Mouse (Mus musculus) ES-Bruce4 (cell line): ENCODE measurements at regions not wholly inside any gene's neighbourhood (a gene's known extent, or its start where the extent isn't known, plus 50 kb on each side); places are given as distances from the start of the nearest gene placed in this dataset.

Experiments used
- H3K27ac ChIP-seq: 2 replicates; pipeline ENCODE4 v1.5.1; 2012; ENCODE audit warnings: low read length, inconsistent platforms; ENCODE audit not compliant: insufficient read depth
- H3K27me3 ChIP-seq: 2 replicates; pipeline ENCODE4 v1.6.1; 2012; ENCODE audit warnings: mild to moderate bottlenecking, low read length, inconsistent platforms; ENCODE audit not compliant: control insufficient read depth, poor library complexity, insufficient read depth, severe bottlenecking
- H3K36me3 ChIP-seq: 2 replicates; pipeline ENCODE4 v1.6.1; 2012; ENCODE audit warnings: inconsistent platforms, mild to moderate bottlenecking, low read length, moderate library complexity; ENCODE audit not compliant: control insufficient read depth, poor library complexity, insufficient read depth, severe bottlenecking
- H3K4me1 ChIP-seq: one replicate; pipeline ENCODE4 v1.8.1; 2011; ENCODE audit warnings: low read length; ENCODE audit not compliant: control insufficient read depth, insufficient read depth
- H3K4me3 ChIP-seq: 2 replicates; pipeline ENCODE4 v1.5.1; 2011; ENCODE audit warnings: low read depth, mild to moderate bottlenecking, low read length
- H3K9ac ChIP-seq: 2 replicates; pipeline ENCODE4 v1.6.1; 2012; ENCODE audit warnings: low read depth, mild to moderate bottlenecking, inconsistent platforms; ENCODE audit not compliant: poor library complexity, severe bottlenecking
- H3K9me3 ChIP-seq: replicated peaks from 2 replicates; pipeline ENCODE4 v1.6.1; 2012; ENCODE audit warnings: mild to moderate bottlenecking, low read length, inconsistent platforms; ENCODE audit not compliant: control insufficient read depth, poor library complexity, insufficient read depth, severe bottlenecking
- CTCF ChIP-seq: IDR thresholded peaks from one replicate; pipeline ENCODE4 v1.8.1; 2011; ENCODE audit warnings: low read depth, low read length
- EP300 ChIP-seq: IDR thresholded peaks from 2 replicates; pipeline ENCODE4 v1.6.1; 2011; ENCODE audit warnings: low read depth, low read length; ENCODE audit not compliant: insufficient read depth
- POLR2A ChIP-seq: IDR thresholded peaks from one replicate; pipeline ENCODE4 v1.8.1; 2011; ENCODE audit warnings: low read length; ENCODE audit not compliant: insufficient read depth

- H3K9me3 ChIP-seq: no peaks in the 10 kb centered on the region
- no peak overlapping the region for H3K4me3 ChIP-seq
- TF ChIP-seq CTCF: no peak
- no peak for TF ChIP-seq POLR2A
- TF ChIP-seq EP300: no peak
- H3K36me3 ChIP-seq: no peaks in the 10 kb centered on the region
- H3K27ac ChIP-seq: no peak overlapping the region
- no peaks in the 10 kb centered on the region for H3K27me3 ChIP-seq
- no peaks in the 10 kb centered on the region for H3K4me1 ChIP-seq
- no peak overlapping the region for H3K9ac ChIP-seq
Observed at GRCm38 (mm10) chr6:89236226-89236625, 126.2 kb downstream of the Plxna1 start.

- no peaks in the 10 kb centered on the region for H3K36me3 ChIP-seq
- no peaks in the 10 kb centered on the region for H3K27me3 ChIP-seq
- H3K27ac ChIP-seq: no peak overlapping the region
- no peak overlapping the region for H3K4me3 ChIP-seq
- H3K4me1 ChIP-seq: no peaks in the 10 kb centered on the region
- TF ChIP-seq CTCF (no peak), POLR2A (no peak), EP300 (no peak)
- H3K9ac ChIP-seq: no peak overlapping the region
- H3K9me3 ChIP-seq: no peaks in the 10 kb centered on the region
Observed at GRCm38 (mm10) chr6:89236892-89237646, 125.4 kb downstream of the Plxna1 start.

DNA sequence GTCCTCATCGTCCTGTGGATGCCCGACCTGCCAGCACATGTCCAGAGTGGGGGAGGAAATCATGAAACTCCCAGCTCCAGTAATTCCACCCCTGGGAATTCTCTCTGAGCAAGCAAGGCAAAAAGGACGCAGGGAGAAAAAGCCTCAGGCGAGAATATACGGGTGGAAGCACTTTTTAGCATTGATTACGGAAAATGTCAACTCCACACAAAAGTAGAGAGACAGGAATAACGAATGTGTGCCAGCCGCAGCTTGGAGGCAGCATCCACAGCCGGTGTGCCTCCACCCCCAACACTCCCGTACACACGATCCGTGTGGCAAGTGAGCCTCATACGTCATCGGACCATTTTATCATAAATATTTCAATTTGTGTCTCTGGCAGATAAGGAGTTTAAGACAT lies 123.5 kb downstream of the Plxna1 start:
- no peak overlapping the region for H3K27ac ChIP-seq
- no peaks in the 10 kb centered on the region for H3K36me3 ChIP-seq
- no peaks in the 10 kb centered on the region for H3K9me3 ChIP-seq
- no peak overlapping the region for H3K9ac ChIP-seq
- TF ChIP-seq POLR2A: no peak
- no peak for TF ChIP-seq EP300
- no peak for TF ChIP-seq CTCF
- no peaks in the 10 kb centered on the region for H3K27me3 ChIP-seq
- H3K4me3 ChIP-seq: no peak overlapping the region
- H3K4me1 ChIP-seq: no peaks in the 10 kb centered on the region

DNA sequence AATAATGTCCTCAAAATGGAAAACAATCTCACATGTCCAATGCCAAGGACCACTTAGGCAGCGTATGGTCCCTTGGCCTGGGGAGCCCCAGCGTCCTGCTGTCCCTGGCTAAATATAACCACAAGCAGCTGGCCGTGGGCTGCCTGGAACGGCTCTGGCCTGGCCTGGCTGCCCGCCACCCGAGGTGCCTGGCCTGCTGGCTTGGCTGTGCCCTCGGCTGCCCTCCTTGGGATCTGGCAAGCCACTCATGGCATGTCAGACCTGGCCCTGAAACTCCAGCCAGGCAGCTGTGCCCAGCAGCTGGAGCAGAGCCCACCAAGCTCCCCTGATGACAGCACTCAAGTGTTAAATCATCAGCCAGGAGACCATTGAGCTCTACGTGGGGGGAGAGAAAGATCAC lies 122.9 kb downstream of the Plxna1 start:
- Histone ChIP-seq H3K4me1 (no peaks in the 10 kb centered on the region), H3K27ac (no peak overlapping the region)
- TF ChIP-seq EP300: no peak
- TF ChIP-seq CTCF: no peak
- TF ChIP-seq POLR2A: no peak

DNA sequence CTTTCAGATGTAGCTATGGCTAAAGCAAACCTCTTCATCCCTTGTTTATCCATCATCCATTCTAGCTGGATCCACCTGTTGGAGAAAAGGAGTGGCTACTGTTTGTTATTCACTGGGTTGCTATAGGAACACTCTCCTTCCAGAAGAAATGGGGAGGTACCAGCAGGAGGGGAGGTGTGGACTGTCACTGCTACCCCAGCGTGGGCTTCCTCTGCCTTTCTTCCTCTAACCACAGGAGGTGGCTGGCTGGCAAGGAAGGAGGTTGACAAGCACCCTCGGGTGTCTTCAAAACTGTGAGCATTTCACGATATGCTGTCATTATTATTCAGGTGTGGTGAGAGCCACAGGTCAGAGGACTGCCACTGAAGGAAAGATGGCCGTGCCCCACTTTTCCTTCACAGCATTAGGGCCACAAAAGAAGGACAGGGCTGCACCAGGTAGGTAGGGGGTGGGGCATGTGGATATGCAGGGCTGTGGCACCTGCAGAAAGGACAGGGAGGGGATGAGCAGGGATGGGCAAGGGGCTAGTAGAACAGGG lies 122.2 kb downstream of the Plxna1 start:
- no peaks in the 10 kb centered on the region for H3K36me3 ChIP-seq
- H3K9me3 ChIP-seq: no peaks in the 10 kb centered on the region
- TF ChIP-seq POLR2A: no peak

More for the DNA sequence above, 122.9 kb downstream of the Plxna1 start:
- no peaks in the 10 kb centered on the region for H3K27me3 ChIP-seq
- H3K4me3 ChIP-seq: no peak overlapping the region
- no peak overlapping the region for H3K9ac ChIP-seq
- no peaks in the 10 kb centered on the region for H3K9me3 ChIP-seq
- no peaks in the 10 kb centered on the region for H3K36me3 ChIP-seq

More for the DNA sequence above, 122.2 kb downstream of the Plxna1 start:
- no peak overlapping the region for H3K9ac ChIP-seq
- no peaks in the 10 kb centered on the region for H3K4me1 ChIP-seq
- no peak overlapping the region for H3K27ac ChIP-seq
- H3K4me3 ChIP-seq: no peak overlapping the region
- H3K27me3 ChIP-seq: no peaks in the 10 kb centered on the region
